Mouse (Mus musculus): ENCODE data around the gene Mycbp2.

Mycbp2 gene

GRCm38 (mm10) chr14:103258745-103259144, 87.9 kb downstream of the Mycbp2 start:
- DNase-seq (ENCODE audit: low read depth), result no peak

- DNase-seq (ENCODE audit: low read depth), result no peak
These were observed 89.7 kb downstream of the Mycbp2 start for GRCm38 (mm10) chr14:103256866-103257265.

- no peak for DNase-seq (ENCODE audit: low read depth)
These were observed 92.3 kb downstream of the Mycbp2 start for GRCm38 (mm10) chr14:103254311-103254710.

GRCm38 (mm10) chr14:103242020-103242419, 104.6 kb downstream of the Mycbp2 start:
- no peak for DNase-seq (ENCODE audit: low read depth)

GRCm38 (mm10) chr14:103234770-103235169, 111.8 kb downstream of the Mycbp2 start:
- no peak for DNase-seq (ENCODE audit: low read depth)

- no peak for DNase-seq (ENCODE audit: low read depth)
These were observed 112.7 kb downstream of the Mycbp2 start for GRCm38 (mm10) chr14:103233640-103234593.

- no peak for DNase-seq (ENCODE audit: low read depth)
These were observed 124.3 kb downstream of the Mycbp2 start for GRCm38 (mm10) chr14:103222356-103222755.

- no peak for DNase-seq (ENCODE audit: low read depth)
These were observed 124.9 kb downstream of the Mycbp2 start for GRCm38 (mm10) chr14:103221751-103222150.

GRCm38 (mm10) chr14:103216331-103216730, 130.3 kb downstream of the Mycbp2 start:
- DNase-seq (ENCODE audit: low read depth), result no peak

GRCm38 (mm10) chr14:103186658-103187057, 160.0 kb downstream of the Mycbp2 start:
- no peak for DNase-seq (ENCODE audit: low read depth)

- no peak for DNase-seq (ENCODE audit: low read depth)
These were observed 160.5 kb downstream of the Mycbp2 start for GRCm38 (mm10) chr14:103186076-103186475.

GRCm38 (mm10) chr14:103180096-103180495, 166.5 kb downstream of the Mycbp2 start:
- DNase-seq (ENCODE audit: low read depth), result no peak

GRCm38 (mm10) chr14:103162923-103163322, 183.7 kb downstream of the Mycbp2 start:
- DNase-seq (ENCODE audit: low read depth), result no peak

GRCm38 (mm10) chr14:103155685-103156084, 190.9 kb downstream of the Mycbp2 start:
- DNase-seq (ENCODE audit: low read depth), result no peak

GRCm38 (mm10) chr14:103150139-103150538, 196.5 kb downstream of the Mycbp2 start:
- no peak for DNase-seq (ENCODE audit: low read depth)

GRCm38 (mm10) chr14:103131991-103132390, 214.6 kb downstream of the Mycbp2 start:
- DNase-seq (ENCODE audit: low read depth), result peak; percentile 58

GRCm38 (mm10) chr14:103125756-103126155, 220.9 kb downstream of the Mycbp2 start:
- DNase-seq (ENCODE audit: low read depth), result no peak

GRCm38 (mm10) chr14:103114994-103115670, 231.5 kb downstream of the Mycbp2 start:
- peak; percentile 46 for DNase-seq (ENCODE audit: low read depth)

GRCm38 (mm10) chr14:103112606-103113363, 233.8 kb downstream of the Mycbp2 start:
- DNase-seq (ENCODE audit: low read depth), result no peak

- DNase-seq (ENCODE audit: low read depth), result no peak
These were observed 236.6 kb downstream of the Mycbp2 start for GRCm38 (mm10) chr14:103109971-103110370.

- DNase-seq (ENCODE audit: low read depth), result no peak
These were observed 240.3 kb downstream of the Mycbp2 start for GRCm38 (mm10) chr14:103106301-103106700.

GRCm38 (mm10) chr14:103102731-103103335, 243.8 kb downstream of the Mycbp2 start:
- no peak for DNase-seq (ENCODE audit: low read depth)

Measured in naive thymus-derived CD4-positive, alpha-beta T cell, adult 2 months (primary cell).